Comparison of ENCODE assay signal across 11 mouse cellular contexts in genomic region chr15:77821424-77821823, GRCm38 (mm10). TPM values are rescaled to one million over a fixed set of nuclear protein-coding genes. Genes with fewer than 3 reads are reported as not detected.
A peak's percentile ranks its signal among the peaks of the same experiment; 100 is the strongest.
DNase-seq lines count a peak whose midpoint lies in the region; ATAC-seq and TF ChIP-seq lines count a peak whose summit lies in the region.
"Had no signal": no experiment of that assay in that cellular context is flagged by ENCODE, and none has a peak within 500 bp of the region (broad histone marks: within the 10 kb centered on the region; RNA-seq: fewer than 3 reads in every experiment).

No protein-coding gene starts in this region.

- H3K9me3 ChIP-seq in heart, embryonic 12.5 days (replicated peaks), result no peaks in the 10 kb centered on the region
- H3K9me3 ChIP-seq in heart, embryonic 13.5 days, result no peaks in the 10 kb centered on the region
- H3K9me3 ChIP-seq in liver, embryonic 13.5 days (replicated peaks), result no peaks in the 10 kb centered on the region
- H3K9me3 ChIP-seq in midbrain, embryonic 16.5 days (replicated peaks; ENCODE audit: control insufficient read depth, low read length, poor library complexity, severe bottlenecking), result no peaks in the 10 kb centered on the region
- no peaks in the 10 kb centered on the region for H3K9me3 ChIP-seq in midbrain, postnatal 0 days (ENCODE audit: low read length)
- no peaks in the 10 kb centered on the region for H3K9me3 ChIP-seq in midbrain, embryonic 11.5 days (ENCODE audit: control insufficient read depth, low read length)

- no peaks in the 10 kb centered on the region for H3K36me3 ChIP-seq in heart, embryonic 12.5 days
- peaks cover 7% of the 10 kb centered on the region for H3K36me3 ChIP-seq in heart, embryonic 13.5 days
- peaks cover 11% of the 10 kb centered on the region for H3K36me3 ChIP-seq in liver, embryonic 13.5 days
- H3K36me3 ChIP-seq in midbrain, embryonic 16.5 days (ENCODE audit: control insufficient read depth, insufficient read depth, low read length), result no peaks in the 10 kb centered on the region
- H3K36me3 ChIP-seq in midbrain, postnatal 0 days (ENCODE audit: insufficient read depth, low read length), result no peaks in the 10 kb centered on the region
- no peaks in the 10 kb centered on the region for H3K36me3 ChIP-seq in midbrain, embryonic 11.5 days (ENCODE audit: control insufficient read depth, insufficient read depth, low read length)

- peak overlapping the region; percentile 25; the same call in 1 of the 2 replicates for H3K4me2 ChIP-seq in heart, embryonic 12.5 days
- H3K4me2 ChIP-seq in heart, embryonic 13.5 days, result peak overlapping the region; percentile 39
- 0 out of 2 replicates have a peak overlapping the region, but pooled peaks have one; percentile 6 for H3K4me2 ChIP-seq in liver, embryonic 13.5 days
- H3K4me2 ChIP-seq in midbrain, embryonic 16.5 days (ENCODE audit: low read length), result no peak overlapping the region
- no peak overlapping the region for H3K4me2 ChIP-seq in midbrain, postnatal 0 days (ENCODE audit: low read depth, low read length, poor library complexity, severe bottlenecking)
- H3K4me2 ChIP-seq in midbrain, embryonic 11.5 days, result no peak overlapping the region

- WGBS in heart, embryonic 12.5 days, result 33% methylated on average over 7 of the region's 7 CpGs
- WGBS in heart, embryonic 13.5 days, result 30% methylated on average over 7 of the region's 7 CpGs
- WGBS in liver, embryonic 13.5 days (ENCODE audit: insufficient replicate concordance), result 38% methylated on average over 7 of the region's 7 CpGs
- 67% methylated on average over 7 of the region's 7 CpGs for whole genome bisulfite sequencing in midbrain, embryonic 16.5 days
- WGBS in midbrain, postnatal 0 days, result 62% methylated on average over 7 of the region's 7 CpGs
- WGBS in midbrain, embryonic 11.5 days, result 76% methylated on average over 7 of the region's 7 CpGs

- peaks cover 98% of the 10 kb centered on the region for H3K4me1 ChIP-seq in heart, embryonic 12.5 days (replicated peaks)
- H3K4me1 ChIP-seq in heart, embryonic 13.5 days, result peaks cover 100% of the 10 kb centered on the region
- H3K4me1 ChIP-seq in liver, embryonic 13.5 days (replicated peaks), result peaks cover 99% of the 10 kb centered on the region
- H3K4me1 ChIP-seq in midbrain, embryonic 16.5 days (ENCODE audit: control insufficient read depth, insufficient read depth, low read length), result peaks cover 22% of the 10 kb centered on the region
- H3K4me1 ChIP-seq in midbrain, postnatal 0 days (ENCODE audit: insufficient read depth, low read length), result 0 out of 2 replicates have a peak, but pooled peaks cover 4% of the 10 kb centered on the region
- peaks cover 6% of the 10 kb centered on the region for H3K4me1 ChIP-seq in midbrain, embryonic 11.5 days (ENCODE audit: control insufficient read depth, insufficient read depth, low read length)

- intact Hi-C loops in heart, postnatal 36 days (cut with DNase I), result loop anchor here (2.0 kb wide), 1 partner anchor 15 kb away; no protein-coding TSS in a partner anchor

- H3K4me3 ChIP-seq in heart, embryonic 12.5 days, result no peak overlapping the region
- H3K4me3 ChIP-seq in heart, embryonic 13.5 days, result no peak overlapping the region
- H3K4me3 ChIP-seq in liver, embryonic 13.5 days (replicated peaks), result no peak overlapping the region
- no peak overlapping the region for H3K4me3 ChIP-seq in midbrain, embryonic 16.5 days (ENCODE audit: low read depth, low read length)
- no peak overlapping the region for H3K4me3 ChIP-seq in midbrain, postnatal 0 days (ENCODE audit: low read depth, low read length)
- H3K4me3 ChIP-seq in midbrain, embryonic 11.5 days (ENCODE audit: low read depth, low read length), result no peak overlapping the region

- no peaks in the 10 kb centered on the region for H3K27me3 ChIP-seq in heart, embryonic 12.5 days (replicated peaks)
- H3K27me3 ChIP-seq in heart, embryonic 13.5 days (replicated peaks), result no peaks in the 10 kb centered on the region
- H3K27me3 ChIP-seq in liver, embryonic 13.5 days, result no peaks in the 10 kb centered on the region
- H3K27me3 ChIP-seq in midbrain, embryonic 16.5 days (ENCODE audit: control insufficient read depth, insufficient read depth, low read depth, low read length), result no peaks in the 10 kb centered on the region
- H3K27me3 ChIP-seq in midbrain, postnatal 0 days (ENCODE audit: insufficient read depth, low read length), result no peaks in the 10 kb centered on the region
- H3K27me3 ChIP-seq in midbrain, embryonic 11.5 days (ENCODE audit: control insufficient read depth, insufficient read depth, low read length), result no peaks in the 10 kb centered on the region

- ATAC-seq in heart, embryonic 12.5 days (ENCODE audit: insufficient number of reproducible peaks, low FRiP score), result no peak
- no peak for ATAC-seq in heart, embryonic 13.5 days (ENCODE audit: extremely low read depth, insufficient number of reproducible peaks, low FRiP score, low TSS enrichment)
- no peak for ATAC-seq in liver, embryonic 13.5 days (ENCODE audit: low read depth)
- no peak for ATAC-seq in midbrain, embryonic 16.5 days
- ATAC-seq in midbrain, postnatal 0 days (ENCODE audit: low FRiP score), result no peak
- ATAC-seq in midbrain, embryonic 11.5 days (ENCODE audit: low FRiP score), result no peak

- TF ChIP-seq CTCF in midbrain, postnatal 0 days (IDR thresholded peaks at IDR 0.05), result no peak

- peak overlapping the region; percentile 58 for H3K9ac ChIP-seq in heart, embryonic 12.5 days
- H3K9ac ChIP-seq in heart, embryonic 13.5 days, result peak overlapping the region; percentile 47
- H3K9ac ChIP-seq in liver, embryonic 13.5 days, result 0 out of 2 replicates have a peak overlapping the region, but pooled peaks have one; percentile 15
- no peak overlapping the region for H3K9ac ChIP-seq in midbrain, embryonic 16.5 days (ENCODE audit: low read depth, low read length)
- H3K9ac ChIP-seq in midbrain, postnatal 0 days (replicated peaks; ENCODE audit: low read length, poor library complexity, severe bottlenecking), result no peak overlapping the region
- no peak overlapping the region for H3K9ac ChIP-seq in midbrain, embryonic 11.5 days (ENCODE audit: low read length)

- peak overlapping the region; percentile 94 for H3K27ac ChIP-seq in heart, embryonic 12.5 days (ENCODE audit: poor library complexity, severe bottlenecking)
- peak overlapping the region; percentile 88 for H3K27ac ChIP-seq in heart, embryonic 13.5 days (replicated peaks)
- H3K27ac ChIP-seq in liver, embryonic 13.5 days, result peak overlapping the region; percentile 79
- no peak overlapping the region for H3K27ac ChIP-seq in midbrain, embryonic 16.5 days (ENCODE audit: low read length)
- no peak overlapping the region for H3K27ac ChIP-seq in midbrain, postnatal 0 days (ENCODE audit: low read depth, low read length)
- H3K27ac ChIP-seq in midbrain, embryonic 11.5 days (ENCODE audit: low read depth, low read length), result no peak overlapping the region

- DNase-seq in heart, postnatal 36 days, result no peak
- DNase-seq in NIH3T3 (ENCODE audit: low read depth), result peak; percentile 62
- no peak for DNase-seq in liver, embryonic 13.5 days
- no peak for DNase-seq in midbrain, postnatal 0 days (ENCODE audit: low spot score)
- no peak for DNase-seq in midbrain, embryonic 11.5 days (ENCODE audit: low spot score, missing footprints)
- DNase-seq: cerebellum, adult 11 months; gastrocnemius, postnatal 10 days; thymus, postnatal 25 days had no signal

RNA-seq across cellular contexts. Expression of gene Myh9, which starts 20.6 kb away (rescaled TPM):
- polyA plus RNA-seq in heart, embryonic 12.5 days (2016; fragmentation: Nextera tagmentation; extraction: Ambion mirVana), result 41.9 and 42.0 TPM in 2 replicates
- 100 to 1,000 TPM; 105 to 110 TPM for total RNA-seq in heart, postnatal 36 days (2021)
- polyA plus RNA-seq in heart, embryonic 13.5 days (2015; fragmentation: Nextera tagmentation; extraction: Ambion mirVana), result 24.8 and 25.0 TPM in 2 replicates
- polyA plus RNA-seq in liver, embryonic 13.5 days (2015; fragmentation: Nextera tagmentation; extraction: Ambion mirVana), result 18.3 and 22.2 TPM in 2 replicates
- polyA plus RNA-seq in midbrain, embryonic 16.5 days (2015; fragmentation: Nextera tagmentation; extraction: Ambion mirVana), result 9.5 and 11.2 TPM in 2 replicates
- 26.9 and 30.8 TPM in 2 replicates for total RNA-seq in midbrain, postnatal 0 days (2014; rRNA removed)
- polyA plus RNA-seq in midbrain, postnatal 0 days (2015; fragmentation: Nextera tagmentation; extraction: Ambion mirVana), result 6.4 and 8.2 TPM in 2 replicates
- polyA plus RNA-seq in midbrain, embryonic 11.5 days (2014; fragmentation: Nextera tagmentation; extraction: Ambion mirVana), result 16.4 and 19.6 TPM in 2 replicates

Comparison
In these comparisons a context has a peak if more than half of its experiments do, and no peak if none do; other contexts are left out.
1. H3K27ac ChIP-seq: peak in heart, embryonic 12.5 days (single experiment), heart, embryonic 13.5 days (single experiment) and liver, embryonic 13.5 days (single experiment); none in midbrain, embryonic 16.5 days (single experiment), midbrain, postnatal 0 days (single experiment) and midbrain, embryonic 11.5 days (single experiment).
2. H3K4me2 ChIP-seq: peak in heart, embryonic 12.5 days (single experiment), heart, embryonic 13.5 days (single experiment) and liver, embryonic 13.5 days (single experiment); none in midbrain, embryonic 16.5 days (single experiment), midbrain, postnatal 0 days (single experiment) and midbrain, embryonic 11.5 days (single experiment).
3. H3K9ac ChIP-seq: peak in heart, embryonic 12.5 days (single experiment), heart, embryonic 13.5 days (single experiment) and liver, embryonic 13.5 days (single experiment); none in midbrain, embryonic 16.5 days (single experiment), midbrain, postnatal 0 days (single experiment) and midbrain, embryonic 11.5 days (single experiment).